Mouse (Mus musculus) hindbrain, embryonic 13.5 days (tissue): Measurements from ENCODE around the gene Klk9. TPM values are rescaled to one million over a fixed set of nuclear protein-coding genes. Genes with fewer than 3 reads are reported as not detected.

Experiments
- polyA plus RNA-seq: library from polyadenylated mRNA; unstranded; fragments of >200 nt; fragmentation: Nextera tagmentation; extraction: Ambion mirVana; gene quantifications from 2 replicates; pipeline ENCODE4 v1.2.1, GENCODE M21; 2015

The Klk9 gene
- polyA plus RNA-seq, 1 experiment from 2014 or later = 0.18 TPM

Other genes starting within 250 kb of the Klk9 start
- gene Cd33, start 247.5 kb upstream of the Klk9 start, polyA plus RNA-seq = 0.71 and 0.91 TPM in 2 replicates
- 8.5 and 10.0 TPM in 2 replicates for gene Zfp658, start 229.6 kb upstream of the Klk9 start, polyA plus RNA-seq
- 15.1 and 15.5 TPM in 2 replicates for gene Zfp719, start 212.3 kb upstream of the Klk9 start, polyA plus RNA-seq
- 0.43 and 0.56 TPM in 2 replicates for gene Zfp819, start 184.7 kb upstream of the Klk9 start, polyA plus RNA-seq
- not detected in 2 replicates for gene Ceacam18, start 157.2 kb upstream of the Klk9 start, polyA plus RNA-seq
- 0.28 and 0.49 TPM in 2 replicates for gene Siglece, start 131.7 kb upstream of the Klk9 start, polyA plus RNA-seq
- 20.4 and 21.8 TPM in 2 replicates for gene Ctu1, start 119.9 kb upstream of the Klk9 start, polyA plus RNA-seq
- not detected in 2 replicates for gene Klk14, start 101.5 kb upstream of the Klk9 start, polyA plus RNA-seq
- gene Klk13, start 79.3 kb upstream of the Klk9 start, polyA plus RNA-seq = 0.09 and 0.10 TPM in 2 replicates
- not detected in 2 replicates for gene Klk12, start 23.0 kb upstream of the Klk9 start, polyA plus RNA-seq
- not detected in 2 replicates for gene Klk11, start 17.3 kb upstream of the Klk9 start, polyA plus RNA-seq
- 0.18 TPM in 1 of 2 replicates, not detected in the other for gene Klk10, start 10.9 kb upstream of the Klk9 start, polyA plus RNA-seq
- 4.4 and 7.8 TPM in 2 replicates for gene Klk8, start 5.7 kb downstream of the Klk9 start, polyA plus RNA-seq
- not detected in 2 replicates for gene Klk7, start 19.4 kb downstream of the Klk9 start, polyA plus RNA-seq
- not detected in 2 replicates for gene Klk6, start 32.6 kb downstream of the Klk9 start, polyA plus RNA-seq
- not detected in 2 replicates for gene Klk5, start 50.1 kb downstream of the Klk9 start, polyA plus RNA-seq
- 0.98 and 1.5 TPM in 2 replicates for gene Klk4, start 89.3 kb downstream of the Klk9 start, polyA plus RNA-seq
- gene Klk15, start 141.8 kb downstream of the Klk9 start, polyA plus RNA-seq = not detected in 2 replicates
- not detected in 2 replicates for gene Klk1b8, start 158.8 kb downstream of the Klk9 start, polyA plus RNA-seq
- not detected in 2 replicates for gene Klk1b1, start 174.9 kb downstream of the Klk9 start, polyA plus RNA-seq
- gene Klk1b9, start 184.2 kb downstream of the Klk9 start, polyA plus RNA-seq = not detected in 2 replicates
- not detected in 2 replicates for gene Klk1b11, start 204.0 kb downstream of the Klk9 start, polyA plus RNA-seq
- gene Klk1b26, start 220.3 kb downstream of the Klk9 start, polyA plus RNA-seq = not detected in 2 replicates